Mouse (Mus musculus): ENCODE measurements around the gene Wdr77. TPM values are rescaled to one million over a fixed set of nuclear protein-coding genes. Genes with fewer than 3 reads are reported as not detected.
"Not testable (repeated sequence)": the region's sequence is repeated elsewhere in the genome, so short reads cannot be mapped to it uniquely, and the experiment has no call there.

Gene Wdr77
- polyA plus RNA-seq, 1 experiment from 2014 or later = 121 TPM

DNA sequence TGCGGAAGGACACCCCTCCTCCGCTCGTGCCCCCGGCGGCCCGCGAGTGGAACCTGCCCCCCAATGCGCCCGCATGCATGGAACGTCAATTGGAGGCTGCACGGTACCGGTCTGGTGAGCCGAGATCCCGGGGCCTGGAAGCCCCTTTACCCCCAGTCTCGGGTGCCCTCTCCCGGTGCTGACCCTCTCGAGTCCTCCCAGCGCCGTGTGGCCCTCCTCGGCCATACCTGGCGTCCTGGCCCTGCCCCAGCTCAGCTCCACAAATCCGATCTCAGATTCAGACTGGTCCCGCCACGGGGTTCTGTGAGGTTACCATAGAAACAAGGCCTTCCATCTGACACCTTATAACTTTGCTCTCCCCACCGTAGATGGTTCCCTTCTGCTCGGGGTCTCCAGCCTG is 416 bp downstream of the Wdr77 start:
- peaks cover 37% of the 10 kb centered on the region for H3K36me3 ChIP-seq (replicated peaks)
- H3K9me3 ChIP-seq = no peaks in the 10 kb centered on the region
- WGBS = under 1% methylated on average over 26 of the region's 26 CpGs
- H3K27ac ChIP-seq = peak overlapping the region; percentile 85
- ATAC-seq (ENCODE audit: low FRiP score) = peak; percentile 78; the same call in 1 of the 2 replicates
- H3K4me1 ChIP-seq = peaks cover 26% of the 10 kb centered on the region
- peak overlapping the region; percentile 90 for H3K9ac ChIP-seq
- H3K4me3 ChIP-seq (replicated peaks) = peak overlapping the region; percentile 89
- H3K27me3 ChIP-seq = no peaks in the 10 kb centered on the region
- H3K4me2 ChIP-seq = peak overlapping the region; percentile 87

DNA sequence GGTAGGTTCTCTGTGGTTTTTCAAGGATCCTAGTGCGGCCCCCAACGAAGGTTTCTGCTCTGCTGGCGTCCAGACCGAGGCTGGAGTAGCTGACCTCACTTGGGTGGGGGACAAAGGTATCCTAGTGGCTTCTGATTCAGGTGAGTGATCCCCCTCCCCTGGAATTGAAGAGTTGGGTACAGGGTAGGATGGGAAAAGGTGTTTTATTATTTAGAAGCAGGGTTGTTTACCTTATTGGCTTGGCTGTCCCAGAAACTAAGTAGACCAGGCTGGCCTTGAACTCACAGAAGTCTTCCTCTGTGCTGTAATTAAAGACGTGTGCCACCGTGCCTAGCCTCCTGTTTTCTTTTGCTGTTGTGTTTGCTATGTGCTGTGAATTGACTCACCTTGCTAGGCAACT is 830 bp downstream of the Wdr77 start, which contains the start of gene Atp5f1:
Atp5f1 (minus strand) TSS at position 101 of the 400 bp plus-strand sequence.
- Histone ChIP-seq H3K4me2 (peak within 1 kb of the TSS; percentile 87), H3K36me3 (replicated peaks) (peaks cover 37% of the 10 kb centered on the region), H3K9me3 (no peaks in the 10 kb centered on the region), H3K4me1 (peaks cover 26% of the 10 kb centered on the region), H3K4me3 (replicated peaks) (peak within 1 kb of the TSS; percentile 89), H3K27me3 (no peaks in the 10 kb centered on the region), H3K27ac (peak within 1 kb of the TSS; percentile 85), H3K9ac (peak within 1 kb of the TSS; percentile 93)
- ATAC-seq (ENCODE audit: low FRiP score) = no peak
- WGBS = 3% methylated on average over 6 of the region's 6 CpGs

DNA sequence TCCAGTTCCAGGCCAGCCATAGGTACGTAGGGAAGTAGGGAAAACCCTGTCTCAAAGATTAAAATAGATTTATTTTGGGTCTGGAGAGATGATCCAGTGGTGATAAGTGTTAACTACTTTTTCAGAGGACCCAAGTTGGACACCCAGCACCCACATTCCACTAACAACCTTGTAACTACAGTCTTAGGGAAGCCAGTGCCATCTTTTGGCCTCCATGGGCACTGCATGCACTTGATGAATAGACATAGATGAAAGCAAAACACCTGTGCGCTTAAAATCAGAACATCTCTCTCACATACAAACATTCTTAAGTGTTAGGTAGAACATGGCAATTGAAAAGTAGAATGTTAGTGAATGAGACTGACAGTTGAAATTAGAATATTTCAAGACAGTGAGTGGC is 1.5 kb downstream of the Wdr77 start:
- H3K36me3 ChIP-seq (replicated peaks) = peaks cover 42% of the 10 kb centered on the region
- H3K4me1 ChIP-seq = peaks cover 26% of the 10 kb centered on the region
- ATAC-seq (ENCODE audit: low FRiP score) = no peak
- H3K27me3 ChIP-seq = no peaks in the 10 kb centered on the region
- H3K4me3 ChIP-seq (replicated peaks) = peak overlapping the region; percentile 89; the same call in 1 of the 2 replicates
- no peak overlapping the region for H3K27ac ChIP-seq
- WGBS = 95% methylated on average over 2 of the region's 2 CpGs
- no peak overlapping the region; the same call in 1 of the 2 replicates for H3K9ac ChIP-seq
- peak overlapping the region; percentile 87 for H3K4me2 ChIP-seq
- no peaks in the 10 kb centered on the region for H3K9me3 ChIP-seq

DNA sequence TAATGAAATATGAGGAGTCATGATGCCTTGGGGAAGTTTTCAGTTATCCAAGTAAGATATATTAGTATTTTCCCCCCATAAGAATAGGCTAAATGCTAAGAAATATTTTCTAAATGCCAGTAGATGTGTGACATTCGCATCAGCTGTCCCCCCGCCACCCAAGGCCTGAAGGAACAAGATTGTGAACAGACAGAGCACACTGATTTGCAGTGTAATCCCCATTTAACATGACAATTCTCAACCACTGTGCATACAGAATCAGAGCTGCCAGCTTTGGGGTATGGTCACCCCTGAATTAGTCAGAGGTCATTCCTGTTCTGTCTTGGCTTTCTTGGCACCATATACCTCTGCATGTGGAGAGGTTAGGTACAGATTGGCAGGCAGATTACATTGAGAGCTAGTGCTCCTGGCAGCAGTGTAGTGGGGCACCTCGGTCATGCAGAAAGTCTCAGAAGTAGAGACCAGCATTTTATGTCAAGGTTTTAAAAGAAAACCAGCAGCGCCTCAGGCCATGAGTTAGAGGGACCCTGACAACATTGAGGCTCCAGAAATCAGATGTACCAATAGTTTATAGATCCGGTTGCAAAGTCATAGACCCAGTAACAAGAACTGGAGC is 12.8 kb downstream of the Wdr77 start:
- Histone ChIP-seq H3K4me3 (replicated peaks) (no peak overlapping the region), H3K4me2 (no peak overlapping the region), H3K27ac (no peak overlapping the region), H3K27me3 (no peaks in the 10 kb centered on the region), H3K4me1 (no peaks in the 10 kb centered on the region), H3K9me3 (no peaks in the 10 kb centered on the region), H3K36me3 (replicated peaks) (peaks cover 36% of the 10 kb centered on the region), H3K9ac (no peak overlapping the region)
- WGBS = 79% methylated on average over 5 of the region's 5 CpGs
- ATAC-seq (ENCODE audit: low FRiP score) = no peak

DNA sequence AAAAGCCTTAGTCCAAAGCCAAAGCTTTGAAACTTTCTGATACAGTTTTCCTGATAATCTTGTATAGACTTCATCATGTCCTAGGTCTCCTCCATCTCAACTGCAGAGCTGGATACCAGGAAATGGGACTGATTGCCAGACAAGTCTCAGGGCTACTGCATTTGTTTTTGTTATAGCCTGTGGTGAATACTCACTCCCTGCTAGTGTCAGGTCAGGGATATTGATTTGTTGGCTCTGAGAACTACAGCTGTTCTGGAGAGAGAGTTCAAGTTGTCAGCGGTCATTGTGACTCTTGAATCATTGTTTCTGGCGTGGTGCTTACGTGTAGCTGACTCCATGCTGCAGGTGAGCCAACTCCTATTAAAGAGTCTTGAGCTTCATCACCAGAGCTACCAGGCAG is 14.2 kb downstream of the Wdr77 start, which contains the start of gene Ovgp1:
Ovgp1 (plus strand) TSS at position 301 of the 400 bp plus-strand sequence.
- H3K9ac ChIP-seq = no peak within 1 kb of the TSS
- H3K4me2 ChIP-seq = no peak within 1 kb of the TSS
- no peak within 1 kb of the TSS for H3K27ac ChIP-seq
- peaks cover 21% of the 10 kb centered on the region for H3K36me3 ChIP-seq (replicated peaks)
- ATAC-seq (ENCODE audit: low FRiP score) = no peak
- H3K9me3 ChIP-seq = no peaks in the 10 kb centered on the region
- 90% methylated on average over 3 of the region's 3 CpGs for WGBS
- H3K27me3 ChIP-seq = no peaks in the 10 kb centered on the region
- H3K4me3 ChIP-seq (replicated peaks) = no peak within 1 kb of the TSS
- H3K4me1 ChIP-seq = no peaks in the 10 kb centered on the region

DNA sequence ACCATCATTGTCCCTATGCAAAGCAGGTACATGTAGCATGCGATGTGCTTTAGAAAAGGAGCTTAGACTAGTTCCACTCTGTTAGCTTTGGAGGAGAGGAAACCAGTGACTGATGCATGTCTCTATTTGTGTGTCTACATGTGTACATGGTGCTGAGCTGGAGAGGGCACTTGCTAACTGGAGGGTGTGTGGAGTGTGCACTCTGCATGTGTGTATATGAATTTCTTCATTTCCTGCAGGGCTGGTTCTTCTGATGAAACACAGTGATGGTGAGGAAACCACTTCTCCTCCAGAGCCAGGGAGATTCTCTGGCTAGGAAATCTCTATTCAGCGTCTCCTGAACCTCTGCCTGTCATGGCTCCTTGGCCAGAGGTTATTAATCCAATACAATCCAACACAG is 15.0 kb downstream of the Wdr77 start:
- ATAC-seq (ENCODE audit: low FRiP score) = no peak
- H3K4me3 ChIP-seq (replicated peaks) = no peak overlapping the region
- no peaks in the 10 kb centered on the region for H3K27me3 ChIP-seq
- H3K4me2 ChIP-seq = no peak overlapping the region
- H3K4me1 ChIP-seq = no peaks in the 10 kb centered on the region
- H3K9ac ChIP-seq = no peak overlapping the region
- H3K27ac ChIP-seq = no peak overlapping the region
- H3K9me3 ChIP-seq = no peaks in the 10 kb centered on the region
- H3K36me3 ChIP-seq (replicated peaks) = peaks cover 13% of the 10 kb centered on the region
- 94% methylated on average over 2 of the region's 2 CpGs for WGBS

DNA sequence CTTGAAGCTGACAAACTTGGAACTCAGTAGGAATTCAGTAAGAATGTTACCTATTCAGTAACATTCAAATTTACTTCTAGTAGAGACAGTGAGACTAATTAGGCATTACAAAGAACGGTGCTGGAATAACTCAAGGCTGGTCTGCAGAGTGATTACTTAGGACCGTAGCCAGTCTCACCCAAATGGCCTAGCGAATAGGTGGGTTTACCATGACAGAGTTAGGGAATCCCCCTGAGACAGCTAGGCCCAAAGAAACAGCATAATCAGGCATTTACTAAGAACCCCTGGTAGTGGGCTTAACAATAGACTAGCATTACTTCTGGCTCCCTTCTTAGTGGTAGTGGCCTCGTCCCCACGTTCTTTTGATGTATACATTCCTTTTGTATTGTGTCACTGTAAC is 30.4 kb downstream of the Wdr77 start:
- not testable (repeated sequence) for H3K4me1 ChIP-seq; H3K9ac ChIP-seq; H3K4me2 ChIP-seq; ATAC-seq (ENCODE audit: low FRiP score); H3K9me3 ChIP-seq; H3K27me3 ChIP-seq; H3K4me3 ChIP-seq (replicated peaks); H3K36me3 ChIP-seq (replicated peaks); H3K27ac ChIP-seq
- WGBS = 41% methylated on average over 5 of the region's 5 CpGs

DNA sequence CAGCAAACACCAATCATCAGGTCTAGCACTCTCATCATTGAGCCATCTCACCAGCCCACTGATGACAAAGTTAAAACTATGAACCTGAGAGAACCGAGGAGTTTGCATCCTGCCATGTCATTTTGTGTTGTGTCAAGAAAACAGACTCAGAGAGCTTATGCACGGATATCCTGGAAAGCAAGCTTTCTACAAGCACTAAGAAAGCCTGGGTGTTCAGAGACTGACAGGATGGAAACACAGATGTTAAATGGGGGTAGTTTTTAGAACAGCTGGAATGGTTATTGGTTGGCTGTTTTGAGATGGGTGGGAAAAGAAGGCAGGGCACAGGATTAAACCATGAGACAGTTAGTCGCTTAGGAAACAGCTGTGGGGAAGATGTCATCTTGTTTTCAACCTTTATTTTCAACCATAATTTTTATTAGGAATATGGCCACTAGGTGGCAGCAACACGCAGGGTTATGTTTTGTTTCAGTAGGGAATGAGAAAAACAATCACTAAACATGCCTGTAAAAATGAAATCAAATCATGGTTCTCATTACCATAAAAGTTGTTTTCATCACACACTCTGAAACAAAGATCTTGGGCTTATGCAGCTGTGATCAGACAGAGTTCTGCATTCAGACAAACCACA is 32.6 kb downstream of the Wdr77 start:
- 35% methylated on average over 4 of the region's 4 CpGs for WGBS
- peak; percentile 14; the same call in 1 of the 2 replicates for ATAC-seq (ENCODE audit: low FRiP score)

DNA sequence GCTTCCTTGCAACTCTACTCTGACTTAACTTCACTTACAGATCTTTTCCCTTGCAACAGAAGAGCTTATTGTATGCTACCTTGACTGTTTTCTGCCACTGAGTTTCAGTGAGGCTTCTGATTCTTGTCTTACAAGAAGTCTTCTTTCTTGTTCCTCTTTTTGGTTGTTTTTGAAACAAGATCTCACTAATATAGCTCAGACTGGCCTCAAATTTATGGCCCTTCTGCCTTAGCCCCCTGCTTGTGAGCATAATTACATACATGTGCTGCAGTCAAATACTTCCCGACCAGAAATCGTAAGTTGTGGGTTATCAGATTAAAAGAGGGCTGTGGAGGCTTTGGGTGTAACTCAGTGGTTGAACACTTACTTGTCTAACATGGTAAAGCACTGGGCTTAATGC is 35.6 kb downstream of the Wdr77 start:
- H3K4me2 ChIP-seq = no peak overlapping the region
- no peak for ATAC-seq (ENCODE audit: low FRiP score)
- H3K9ac ChIP-seq = no peak overlapping the region
- no peak overlapping the region for H3K27ac ChIP-seq
- H3K9me3 ChIP-seq = no peaks in the 10 kb centered on the region
- H3K36me3 ChIP-seq (replicated peaks) = no peaks in the 10 kb centered on the region
- H3K4me1 ChIP-seq = no peaks in the 10 kb centered on the region
- no peaks in the 10 kb centered on the region for H3K27me3 ChIP-seq
- 83% methylated on average over 2 of the region's 2 CpGs for WGBS
- H3K4me3 ChIP-seq (replicated peaks) = no peak overlapping the region

More for the DNA sequence above, 32.6 kb downstream of the Wdr77 start:
- H3K4me3 ChIP-seq (replicated peaks) = no peak overlapping the region
- H3K27me3 ChIP-seq = no peaks in the 10 kb centered on the region
- H3K9me3 ChIP-seq = no peaks in the 10 kb centered on the region
- no peak overlapping the region for H3K27ac ChIP-seq
- H3K9ac ChIP-seq = no peak overlapping the region
- H3K4me1 ChIP-seq = no peaks in the 10 kb centered on the region
- no peaks in the 10 kb centered on the region for H3K36me3 ChIP-seq (replicated peaks)
- no peak overlapping the region for H3K4me2 ChIP-seq

DNA sequence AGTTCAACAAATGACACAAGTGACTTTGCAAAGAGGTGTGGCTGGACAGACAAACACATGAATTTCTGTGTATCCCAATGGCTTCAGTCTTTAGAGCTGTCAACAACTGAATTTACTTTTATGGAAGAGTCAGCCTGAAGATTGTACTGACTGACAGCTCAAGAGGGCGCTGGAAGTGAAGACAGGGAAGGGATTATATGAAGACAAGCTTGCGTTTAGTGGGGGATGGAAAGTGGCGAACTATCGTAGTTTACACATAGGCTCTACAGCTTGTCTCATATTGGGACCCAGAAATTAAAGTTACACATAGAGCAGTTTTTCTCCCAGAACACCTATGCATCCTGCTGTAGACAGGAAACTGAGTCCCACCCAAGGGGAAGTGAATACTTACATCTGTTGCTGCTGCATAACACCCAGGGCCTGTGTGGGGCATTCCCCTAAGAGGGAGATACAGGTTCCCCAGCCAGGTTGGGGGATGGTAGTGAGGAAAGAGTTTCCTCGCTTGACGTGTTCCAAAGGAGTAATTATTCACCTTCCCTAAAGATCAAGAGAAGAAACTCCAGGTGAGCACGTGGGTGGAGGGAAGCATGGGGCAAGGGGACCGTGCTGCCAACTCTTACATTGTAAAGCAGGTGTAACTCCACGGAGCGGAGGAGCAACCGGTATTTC is 41.7 kb downstream of the Wdr77 start:
- Histone ChIP-seq H3K9me3 (no peaks in the 10 kb centered on the region), H3K4me2 (peak overlapping the region; percentile 52), H3K27ac (no peak overlapping the region), H3K4me3 (replicated peaks) (peak overlapping the region; percentile 25), H3K36me3 (replicated peaks) (no peaks in the 10 kb centered on the region), H3K27me3 (0 out of 2 replicates have a peak, but pooled peaks cover 3% of the 10 kb centered on the region), H3K9ac (no peak overlapping the region), H3K4me1 (peaks cover 10% of the 10 kb centered on the region)
- WGBS = 19% methylated on average over 11 of the region's 11 CpGs
- peak; percentile 68; the same call in 1 of the 2 replicates for ATAC-seq (ENCODE audit: low FRiP score)

DNA sequence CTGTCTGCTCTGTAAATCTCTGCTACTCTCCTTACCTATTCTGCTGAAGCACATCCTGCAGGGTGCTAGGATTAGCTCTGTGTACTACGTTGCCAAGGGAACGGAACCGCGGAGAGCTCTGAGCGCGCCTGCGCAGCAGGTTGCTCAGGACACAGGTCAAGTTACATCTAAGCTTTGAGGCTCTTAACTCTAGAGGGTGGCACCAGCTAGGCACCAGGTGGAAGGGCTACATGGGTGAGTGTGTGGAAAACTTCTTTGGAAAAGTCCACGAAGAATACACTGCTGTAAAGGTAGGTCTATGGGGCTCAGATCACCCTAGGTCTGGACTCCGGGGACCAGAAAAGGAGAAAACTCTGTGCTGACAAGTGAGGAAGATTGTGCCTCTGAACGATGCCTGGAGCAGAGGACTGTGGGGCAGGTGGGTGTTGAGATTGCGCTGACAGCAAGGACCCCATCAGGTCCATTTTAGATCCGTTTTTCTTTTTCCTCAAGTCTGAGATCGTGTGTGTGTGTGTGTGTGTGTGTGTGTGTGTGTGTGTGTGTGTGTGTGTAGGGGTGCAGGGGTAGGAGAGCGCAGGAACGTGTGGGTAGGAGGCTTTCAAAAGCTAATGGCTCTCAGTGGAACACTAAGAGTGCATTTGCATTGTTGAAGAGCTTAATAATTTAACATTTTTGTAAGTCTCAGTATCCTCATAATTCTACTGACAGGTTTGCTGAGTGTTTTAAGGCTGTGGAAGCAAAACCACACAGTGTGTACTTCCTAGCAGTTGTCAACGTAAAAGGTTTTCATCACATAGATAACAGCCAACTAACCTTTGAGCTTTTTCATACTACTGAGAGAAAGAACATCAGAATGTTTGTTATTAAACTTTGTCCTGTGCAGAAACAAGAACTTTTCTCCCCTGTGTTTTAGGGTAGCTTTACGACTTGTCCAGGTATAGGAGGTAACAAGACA is 42.5 kb downstream of the Wdr77 start:
- Histone ChIP-seq H3K4me1 (peaks cover 10% of the 10 kb centered on the region), H3K4me2 (peak overlapping the region; percentile 52), H3K36me3 (replicated peaks) (no peaks in the 10 kb centered on the region), H3K27me3 (0 out of 2 replicates have a peak, but pooled peaks cover 3% of the 10 kb centered on the region), H3K9ac (no peak overlapping the region), H3K4me3 (replicated peaks) (peak overlapping the region; percentile 25), H3K9me3 (no peaks in the 10 kb centered on the region), H3K27ac (no peak overlapping the region)
- 20% methylated on average over 17 of the region's 17 CpGs for WGBS
- peak; percentile 91 for ATAC-seq (ENCODE audit: low FRiP score)

DNA sequence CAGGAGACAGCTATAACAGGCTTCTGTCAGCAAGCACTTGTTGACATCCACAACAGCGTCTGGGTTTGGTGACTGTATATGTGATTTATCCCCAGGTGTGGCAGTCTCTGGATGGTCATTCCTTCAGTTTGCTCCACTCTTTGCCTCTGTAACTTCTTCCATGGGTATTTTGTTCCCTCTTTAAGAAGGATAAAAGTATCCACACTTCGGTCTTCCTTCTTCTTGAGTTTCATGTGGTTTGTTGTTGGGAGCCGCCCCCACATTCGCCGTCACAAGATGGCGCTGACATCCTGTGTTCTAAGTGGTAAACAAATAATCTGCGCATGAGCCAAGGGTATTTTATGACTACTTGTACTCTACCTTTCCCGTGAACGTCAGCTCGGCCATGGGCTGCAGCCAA is 44.2 kb downstream of the Wdr77 start:
- not testable (repeated sequence) for H3K27ac ChIP-seq; H3K4me1 ChIP-seq; H3K4me3 ChIP-seq (replicated peaks); ATAC-seq (ENCODE audit: low FRiP score); H3K27me3 ChIP-seq; H3K9me3 ChIP-seq; H3K4me2 ChIP-seq; H3K36me3 ChIP-seq (replicated peaks); H3K9ac ChIP-seq
- 72% methylated on average over 10 of the region's 10 CpGs for WGBS
